Mouse (Mus musculus) embryonic facial prominence, embryonic 13.5 days (tissue): ENCODE measurements around the gene D630003M21Rik. TPM values are rescaled to one million over a fixed set of nuclear protein-coding genes. Genes with fewer than 3 reads are reported as not detected.

Source experiments
- ATAC-seq: fragments of 200-750 bp; cut with Nextera tagmentation; 2 replicates; pipeline ENCODE4 v1.8.0; 2017; ENCODE audit warnings: low read depth; ENCODE audit not compliant: insufficient number of reproducible peaks, insufficient read depth, low FRiP score, low TSS enrichment
- H3K27ac ChIP-seq: fragments of 300-500 bp; sonication (generic); 2 replicates; pipeline ENCODE4 v1.5.1; 2015; ENCODE audit warnings: moderate library complexity, mild to moderate bottlenecking, inconsistent platforms
- H3K27me3 ChIP-seq: fragments of 300-500 bp; sonication (generic); 2 replicates; pipeline ENCODE4 v1.6.1; 2015; ENCODE audit warnings: mild to moderate bottlenecking, inconsistent platforms
- H3K36me3 ChIP-seq: fragments of 300-500 bp; sonication (generic); 2 replicates; pipeline ENCODE4 v1.6.1; 2015; ENCODE audit warnings: mild to moderate bottlenecking, inconsistent platforms
- H3K4me1 ChIP-seq: fragments of 300-500 bp; sonication (generic); 2 replicates; pipeline ENCODE4 v1.6.1; 2015; ENCODE audit warnings: inconsistent platforms
- H3K4me2 ChIP-seq: fragments of 300-500 bp; sonication (generic); 2 replicates; pipeline ENCODE4 v1.6.1; 2015; ENCODE audit warnings: moderate library complexity, mild to moderate bottlenecking, inconsistent platforms
- H3K4me3 ChIP-seq: fragments of 300-500 bp; sonication (generic); 2 replicates; pipeline ENCODE4 v1.5.1; 2015; ENCODE audit warnings: mild to moderate bottlenecking, inconsistent platforms
- H3K9ac ChIP-seq: fragments of 300-500 bp; sonication (generic); 2 replicates; pipeline ENCODE4 v1.6.1; 2015; ENCODE audit warnings: mild to moderate bottlenecking, inconsistent platforms
- H3K9me3 ChIP-seq: fragments of 300-500 bp; sonication (generic); 2 replicates; pipeline ENCODE4 v1.6.1; 2016; ENCODE audit warnings: inconsistent platforms
- WGBS: fragments of 180-500 bp; shearing (Covaris S2); methylation state at CpG from one replicate; pipeline ENCODE4 v1.1.7; 2015; ENCODE audit warnings: mixed read lengths; 5-methylcytosine and 5-hydroxymethylcytosine counted together
- polyA plus RNA-seq: library from polyadenylated mRNA; unstranded; fragments of >200 nt; fragmentation: Nextera tagmentation; extraction: Ambion mirVana; gene quantifications from 2 replicates; pipeline ENCODE4 v1.2.1, GENCODE M21; 2015

D630003M21Rik gene
- polyA plus RNA-seq, 1 experiment from 2014 or later, result 7.5 TPM

GRCm38 (mm10) chr2:158256894-158257293 is 27.9 kb upstream of the D630003M21Rik start:
- Histone ChIP-seq H3K4me1 (peaks cover 22% of the 10 kb centered on the region), H3K9me3 (no peaks in the 10 kb centered on the region), H3K27me3 (no peaks in the 10 kb centered on the region; the same call in 1 of the 2 replicates), H3K4me3 (no peak overlapping the region), H3K4me2 (peak overlapping the region; percentile 37), H3K9ac (no peak overlapping the region), H3K27ac (peak overlapping the region; percentile 49; the same call in 1 of the 2 replicates), H3K36me3 (no peaks in the 10 kb centered on the region)
- no peak for ATAC-seq
- WGBS, result 10% methylated on average over 5 of the region's 5 CpGs

GRCm38 (mm10) chr2:158253806-158254205 is 24.8 kb upstream of the D630003M21Rik start:
- WGBS, result 76% methylated on average over 5 of the region's 5 CpGs

GRCm38 (mm10) chr2:158250558-158250957 is 21.5 kb upstream of the D630003M21Rik start:
- Histone ChIP-seq H3K9ac (no peak overlapping the region), H3K9me3 (no peaks in the 10 kb centered on the region), H3K27me3 (no peaks in the 10 kb centered on the region), H3K4me1 (no peaks in the 10 kb centered on the region), H3K4me3 (no peak overlapping the region), H3K27ac (no peak overlapping the region), H3K4me2 (no peak overlapping the region), H3K36me3 (no peaks in the 10 kb centered on the region)
- no peak for ATAC-seq
- 76% methylated on average over 4 of the region's 4 CpGs for WGBS

More at GRCm38 (mm10) chr2:158253806-158254205, 24.8 kb upstream of the D630003M21Rik start:
- Histone ChIP-seq H3K4me2 (no peak overlapping the region), H3K27me3 (no peaks in the 10 kb centered on the region; the same call in 1 of the 2 replicates), H3K9me3 (no peaks in the 10 kb centered on the region), H3K36me3 (no peaks in the 10 kb centered on the region), H3K4me1 (peaks cover 22% of the 10 kb centered on the region), H3K4me3 (no peak overlapping the region), H3K27ac (no peak overlapping the region), H3K9ac (no peak overlapping the region)
- ATAC-seq, result no peak

GRCm38 (mm10) chr2:158248318-158248717 is 19.3 kb upstream of the D630003M21Rik start:
- Histone ChIP-seq H3K9me3 (no peaks in the 10 kb centered on the region), H3K4me2 (no peak overlapping the region)
- no peak for ATAC-seq

GRCm38 (mm10) chr2:158247852-158248251 is 18.8 kb upstream of the D630003M21Rik start:
- Histone ChIP-seq H3K27me3 (no peaks in the 10 kb centered on the region), H3K4me2 (no peak overlapping the region), H3K4me3 (no peak overlapping the region), H3K9ac (no peak overlapping the region), H3K4me1 (no peaks in the 10 kb centered on the region), H3K36me3 (no peaks in the 10 kb centered on the region), H3K27ac (no peak overlapping the region), H3K9me3 (no peaks in the 10 kb centered on the region)
- WGBS, result 84% methylated on average over 6 of the region's 6 CpGs
- ATAC-seq, result no peak

More at GRCm38 (mm10) chr2:158248318-158248717, 19.3 kb upstream of the D630003M21Rik start:
- Histone ChIP-seq H3K4me3 (no peak overlapping the region), H3K36me3 (no peaks in the 10 kb centered on the region), H3K9ac (no peak overlapping the region), H3K4me1 (no peaks in the 10 kb centered on the region), H3K27me3 (no peaks in the 10 kb centered on the region), H3K27ac (no peak overlapping the region)
- WGBS, result 71% methylated on average over 7 of the region's 7 CpGs

- Histone ChIP-seq H3K27me3 (no peaks in the 10 kb centered on the region), H3K4me2 (no peak overlapping the region), H3K9ac (no peak overlapping the region), H3K36me3 (no peaks in the 10 kb centered on the region), H3K4me1 (no peaks in the 10 kb centered on the region), H3K27ac (no peak overlapping the region), H3K9me3 (no peaks in the 10 kb centered on the region), H3K4me3 (no peak overlapping the region)
- 75% methylated on average over 4 of the region's 4 CpGs for WGBS
- ATAC-seq, result no peak
Measured at GRCm38 (mm10) chr2:158245072-158245817, 16.2 kb upstream of the D630003M21Rik start.

- no peaks in the 10 kb centered on the region for H3K4me1 ChIP-seq
- H3K27ac ChIP-seq, result no peak overlapping the region
- no peak overlapping the region for H3K9ac ChIP-seq
- ATAC-seq, result no peak
- H3K27me3 ChIP-seq, result no peaks in the 10 kb centered on the region
- H3K9me3 ChIP-seq, result no peaks in the 10 kb centered on the region
- WGBS, result 76% methylated on average over 18 of the region's 18 CpGs
- H3K4me3 ChIP-seq, result no peak overlapping the region
- no peaks in the 10 kb centered on the region for H3K36me3 ChIP-seq
- no peak overlapping the region for H3K4me2 ChIP-seq
Measured at GRCm38 (mm10) chr2:158243129-158243870, 14.3 kb upstream of the D630003M21Rik start.

- no peak overlapping the region for H3K27ac ChIP-seq
- no peak overlapping the region for H3K9ac ChIP-seq
- H3K4me1 ChIP-seq, result no peaks in the 10 kb centered on the region
- no peaks in the 10 kb centered on the region for H3K9me3 ChIP-seq
- WGBS, result 91% methylated on average over 18 of the region's 18 CpGs
- ATAC-seq, result no peak
- no peak overlapping the region for H3K4me3 ChIP-seq
- H3K4me2 ChIP-seq, result no peak overlapping the region
- no peaks in the 10 kb centered on the region for H3K27me3 ChIP-seq
- H3K36me3 ChIP-seq, result no peaks in the 10 kb centered on the region
Measured at GRCm38 (mm10) chr2:158242170-158242896, 13.3 kb upstream of the D630003M21Rik start.

GRCm38 (mm10) chr2:158241126-158241738 is 12.2 kb upstream of the D630003M21Rik start:
- Histone ChIP-seq H3K36me3 (no peaks in the 10 kb centered on the region), H3K27me3 (no peaks in the 10 kb centered on the region), H3K4me3 (no peak overlapping the region), H3K9ac (no peak overlapping the region), H3K27ac (no peak overlapping the region), H3K9me3 (0 out of 2 replicates have a peak, but pooled peaks cover 5% of the 10 kb centered on the region), H3K4me1 (no peaks in the 10 kb centered on the region), H3K4me2 (no peak overlapping the region)
- ATAC-seq, result no peak
- WGBS, result 66% methylated on average over 5 of the region's 5 CpGs

GRCm38 (mm10) chr2:158238101-158238500 is 9.1 kb upstream of the D630003M21Rik start:
- H3K4me1 ChIP-seq, result no peaks in the 10 kb centered on the region
- 0 out of 2 replicates have a peak, but pooled peaks cover 5% of the 10 kb centered on the region for H3K9me3 ChIP-seq
- H3K27me3 ChIP-seq, result no peaks in the 10 kb centered on the region
- ATAC-seq, result no peak
- no peak overlapping the region for H3K4me2 ChIP-seq
- H3K36me3 ChIP-seq, result no peaks in the 10 kb centered on the region
- no peak overlapping the region for H3K4me3 ChIP-seq
- WGBS, result 87% methylated on average over 5 of the region's 5 CpGs
- no peak overlapping the region for H3K27ac ChIP-seq
- no peak overlapping the region for H3K9ac ChIP-seq

- Histone ChIP-seq H3K36me3 (no peaks in the 10 kb centered on the region), H3K9me3 (0 out of 2 replicates have a peak, but pooled peaks cover 5% of the 10 kb centered on the region), H3K27me3 (no peaks in the 10 kb centered on the region), H3K4me3 (no peak overlapping the region), H3K27ac (no peak overlapping the region), H3K9ac (no peak overlapping the region), H3K4me2 (no peak overlapping the region), H3K4me1 (peaks cover 10% of the 10 kb centered on the region; the same call in 1 of the 2 replicates)
- ATAC-seq, result no peak
Measured at GRCm38 (mm10) chr2:158236698-158237097, 7.7 kb upstream of the D630003M21Rik start.
